Mouse (Mus musculus) ZHBTc4 (cell line): Measurements from ENCODE around the gene Rasgrp4.
A peak's percentile ranks its signal among the peaks of the same experiment; 100 is the strongest.
"Not testable (repeated sequence)": the region's sequence is repeated elsewhere in the genome, so short reads cannot be mapped to it uniquely, and the experiment has no call there.

Source experiments
- DNase-seq: peaks from one replicate; pipeline ENCODE4 v3.0.0-alpha.2; 2011; ENCODE audit warnings: low read depth, low spot score

Gene Rasgrp4

DNA sequence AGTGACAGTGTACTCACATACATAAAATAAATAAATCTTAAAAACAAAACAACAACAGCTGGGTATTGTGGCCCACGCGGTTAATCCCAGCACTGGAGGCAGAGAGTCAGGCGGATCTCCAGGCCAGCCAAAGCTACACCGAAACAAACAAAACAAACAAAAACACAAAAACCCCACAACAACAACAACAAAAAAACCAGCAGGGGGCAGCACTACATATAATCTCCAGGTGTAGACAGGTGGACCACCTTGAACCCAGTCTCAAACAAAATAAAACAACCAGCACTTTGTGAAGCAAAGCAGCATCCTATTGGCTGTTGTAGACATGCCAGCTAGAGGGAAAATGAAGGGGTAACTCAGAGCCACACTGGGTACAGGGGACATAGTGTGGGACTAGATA is 43.5 kb downstream of the Rasgrp4 start:
- peak; percentile 66 for DNase-seq

DNA sequence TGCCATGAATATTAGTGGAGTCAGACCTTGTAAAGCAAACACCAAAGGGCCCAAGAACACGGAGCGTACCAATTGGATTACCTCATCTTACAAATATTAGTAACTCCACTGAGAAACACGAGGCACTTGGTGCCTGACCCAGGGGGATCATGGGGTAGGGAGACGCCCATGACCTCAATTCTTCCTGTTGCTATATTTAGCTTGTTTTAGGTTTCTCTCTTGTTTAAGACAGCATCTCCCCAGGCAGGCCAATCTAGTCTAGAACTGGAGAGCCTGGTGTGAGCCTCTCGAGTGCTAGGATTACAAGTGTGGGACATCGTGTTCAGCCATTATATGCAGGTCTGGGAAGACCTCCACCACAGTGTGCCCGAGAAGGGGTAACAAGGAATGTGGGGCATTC is 44.7 kb downstream of the Rasgrp4 start:
- no peak for DNase-seq

DNA sequence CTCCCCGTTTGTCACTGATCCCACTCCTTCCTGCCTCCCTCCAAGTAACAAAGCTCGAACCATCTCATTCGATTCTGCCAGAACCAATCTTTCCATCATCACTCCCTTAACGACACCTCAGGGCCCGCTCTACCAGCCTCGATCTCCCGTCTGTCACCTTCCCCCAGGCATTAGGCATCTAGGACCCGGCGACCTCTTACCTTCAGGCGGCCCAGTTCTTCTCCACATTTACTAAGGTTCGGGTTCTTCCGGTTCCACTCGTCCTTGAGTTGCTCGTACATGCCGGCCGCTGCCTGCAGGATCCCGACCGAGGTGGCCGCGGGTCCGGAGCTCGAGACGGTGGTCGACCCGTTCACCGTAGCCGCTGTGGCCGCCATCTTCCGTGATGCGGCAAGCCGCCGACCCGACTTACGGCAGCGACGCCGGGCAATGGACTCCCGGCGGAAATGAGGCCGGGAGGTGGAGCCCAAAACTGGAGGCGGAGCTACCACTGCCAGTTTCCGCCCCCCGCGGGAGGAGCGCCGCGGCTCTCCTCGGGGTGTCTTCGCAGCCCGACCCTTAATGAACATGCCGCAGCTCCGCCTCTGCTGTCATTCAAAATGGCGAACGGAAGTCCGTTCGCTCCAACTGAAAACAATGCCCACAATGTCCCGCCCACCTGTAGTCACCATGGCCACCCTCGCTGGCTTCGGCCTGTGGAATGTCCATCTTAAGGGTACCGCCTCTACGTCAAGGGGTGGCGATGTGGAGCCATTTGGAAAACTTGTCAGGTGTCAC is 45.6 kb downstream of the Rasgrp4 start, which contains the start of gene Psmd8:
TSS of gene Psmd8 (minus strand) at position 625 of the 777 bp plus-strand sequence.
- DNase-seq: peak; percentile 100

DNA sequence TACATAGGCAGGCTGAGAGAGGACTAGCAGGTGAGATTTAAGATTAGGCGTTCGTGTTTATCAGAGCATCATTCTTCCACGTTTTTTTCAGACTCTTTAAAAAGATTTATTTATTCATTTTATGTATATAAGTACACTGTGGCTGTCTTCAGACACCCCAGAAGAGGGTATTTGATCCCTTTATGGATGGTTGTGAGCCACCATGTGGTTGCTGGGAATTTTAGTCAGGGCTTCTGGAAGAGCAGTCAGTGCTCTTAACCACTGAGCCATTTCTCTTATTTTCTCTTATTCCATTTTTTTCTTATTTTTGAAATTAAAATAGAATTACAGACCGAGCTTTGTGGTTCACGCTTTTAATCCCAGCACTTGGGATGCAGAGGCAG is 46.2 kb downstream of the Rasgrp4 start:
- DNase-seq: no peak

DNA sequence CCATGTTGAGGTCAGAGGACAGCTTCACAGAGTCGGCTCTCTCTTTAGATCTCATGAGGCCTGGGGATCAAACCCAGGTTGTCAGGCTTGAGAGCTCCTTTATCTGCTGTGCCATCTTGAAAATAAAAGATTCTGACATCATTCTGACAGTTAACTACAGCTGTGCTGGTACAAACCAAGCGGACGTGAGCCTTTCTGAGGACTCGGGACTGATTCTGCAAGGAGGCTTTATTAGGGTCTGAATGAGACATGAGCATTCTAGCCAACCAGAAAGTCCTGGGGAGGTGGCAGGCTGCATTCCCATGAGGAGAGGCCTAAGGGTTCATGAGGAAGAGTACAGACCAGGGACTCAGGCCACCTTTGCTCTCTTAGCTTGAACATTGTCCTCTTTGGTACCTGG is 46.7 kb downstream of the Rasgrp4 start:
- not testable (repeated sequence) for DNase-seq

DNA sequence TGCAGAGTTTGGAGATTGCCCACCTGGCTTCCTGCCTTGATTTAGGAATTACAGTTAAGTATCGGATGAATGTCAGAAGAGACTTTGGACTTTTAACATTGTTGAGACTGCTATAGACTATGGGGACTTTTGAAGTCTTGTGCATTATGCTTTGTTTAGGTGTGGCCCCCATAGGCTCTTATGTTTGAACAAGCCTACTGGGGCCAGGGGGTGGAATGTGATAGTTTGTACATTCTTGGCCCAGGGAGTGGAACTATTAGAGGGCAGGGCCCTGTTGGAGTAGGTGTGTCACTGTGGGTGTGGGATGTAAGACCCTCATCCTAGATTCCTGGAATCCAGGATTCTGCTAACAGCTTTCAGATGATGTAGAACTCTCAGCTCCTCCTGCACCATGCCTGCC is 59.6 kb downstream of the Rasgrp4 start:
- DNase-seq: peak; percentile 65

DNA sequence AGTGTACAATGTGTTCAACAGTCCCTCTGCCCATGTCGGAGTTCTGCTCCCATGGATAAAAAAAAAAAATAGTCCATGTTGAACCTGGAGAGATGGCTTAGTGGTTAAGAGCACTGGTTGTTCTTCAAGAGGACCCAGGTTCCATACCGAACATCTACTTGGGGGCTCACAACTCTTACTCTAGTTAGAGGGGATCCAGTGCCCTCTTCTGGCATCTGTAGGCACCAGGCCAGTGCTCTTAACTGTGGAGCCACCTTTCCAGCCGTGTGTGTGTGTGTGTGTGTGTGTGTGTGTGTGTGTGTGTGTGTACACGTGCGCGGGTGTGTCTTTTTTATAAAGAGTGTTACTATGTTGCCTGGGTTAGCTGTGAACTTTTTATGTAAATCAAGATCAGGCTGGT is 67.9 kb downstream of the Rasgrp4 start:
- no peak for DNase-seq
